Mouse (Mus musculus) kidney, adult 2 months (tissue): Measurements from ENCODE around the gene Nr6a1. TPM values are rescaled to one million over a fixed set of nuclear protein-coding genes. Genes with fewer than 3 reads are reported as not detected.
A peak's percentile ranks its signal among the peaks of the same experiment; 100 is the strongest.

ENCODE experiments used
- DNase-seq: peaks from one replicate; pipeline ENCODE4 v3.0.0; 2021
- H3K27ac ChIP-seq: fragments of 200-500 bp; 2 replicates; pipeline ENCODE4 v1.5.1; 2012; ENCODE audit warnings: low read depth, low read length, control low read depth, inconsistent platforms; ENCODE audit not compliant: insufficient read depth
- H3K27me3 ChIP-seq: fragments of 200-500 bp; replicated peaks from 2 replicates; pipeline ENCODE4 v1.6.1; 2012; ENCODE audit warnings: mild to moderate bottlenecking, moderate library complexity, low read length, inconsistent platforms; ENCODE audit not compliant: control insufficient read depth, insufficient read depth
- H3K36me3 ChIP-seq: fragments of 200-500 bp; 2 replicates; pipeline ENCODE4 v1.6.1; 2012; ENCODE audit warnings: mild to moderate bottlenecking, moderate library complexity, low read length, inconsistent platforms; ENCODE audit not compliant: control insufficient read depth, insufficient read depth
- H3K4me1 ChIP-seq: fragments of 200-500 bp; 2 replicates; pipeline ENCODE4 v1.6.1; 2011; ENCODE audit warnings: low read length; ENCODE audit not compliant: control insufficient read depth, insufficient read depth
- H3K4me3 ChIP-seq: fragments of 200-500 bp; 2 replicates; pipeline ENCODE4 v1.5.1; 2011; ENCODE audit warnings: mild to moderate bottlenecking, low read depth, low read length, control low read depth; ENCODE audit not compliant: insufficient read depth
- CTCF ChIP-seq: fragments of 200-500 bp; conservative IDR thresholded peaks from 2 replicates; pipeline ENCODE4 v1.5.1; 2011; ENCODE audit warnings: low read depth, mild to moderate bottlenecking, control low read depth, low read length, moderate library complexity, mixed read lengths; ENCODE audit not compliant: insufficient read depth, insufficient read length
- POLR2A ChIP-seq: fragments of 200-500 bp; IDR thresholded peaks from one replicate; pipeline ENCODE4 v1.6.1; 2011; ENCODE audit warnings: low read depth, low read length, control low read depth
- WGBS: fragments of 180-500 bp; shearing (Covaris S2); methylation state at CpG from one replicate; pipeline ENCODE4 v1.1.7; 2018; 5-methylcytosine and 5-hydroxymethylcytosine counted together
- polyA plus RNA-seq: library from polyadenylated mRNA; depleted of rRNA; stranded (reverse); fragments of >200 nt; gene quantifications from 2 replicates; pipeline ENCODE4 v1.2.3, GENCODE M21; 2012

The Nr6a1 gene
- polyA plus RNA-seq, 1 experiment, result 2.6 TPM

DNA sequence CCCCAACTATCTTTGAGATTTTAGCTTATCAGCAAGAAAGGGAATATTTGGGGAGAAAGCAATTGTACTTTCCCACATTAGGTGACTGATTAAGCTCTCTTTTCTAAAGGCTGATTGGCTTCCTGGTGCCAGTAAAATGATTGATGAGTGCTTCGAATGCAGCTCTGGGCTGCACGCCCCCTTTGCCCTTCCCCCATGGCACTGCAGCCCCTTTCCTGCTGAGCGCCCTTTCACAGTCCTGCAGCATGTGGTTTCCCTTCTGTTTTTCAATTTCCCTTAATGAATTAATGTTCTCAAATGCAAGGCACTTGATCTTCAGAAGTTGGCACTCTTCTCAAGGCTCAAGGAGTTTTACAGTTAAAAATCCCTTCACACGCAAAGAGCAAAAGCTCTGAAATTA, 12.5 kb downstream of the Nr6a1 start:
- Histone ChIP-seq H3K4me3 (no peak overlapping the region), H3K27ac (no peak overlapping the region), H3K4me1 (peaks cover 2% of the 10 kb centered on the region; the same call in 1 of the 2 replicates), H3K27me3 (no peaks in the 10 kb centered on the region), H3K36me3 (no peaks in the 10 kb centered on the region)
- no peak for DNase-seq
- TF ChIP-seq CTCF, result no peak
- TF ChIP-seq POLR2A, result no peak
- 52% methylated on average over 4 of the region's 4 CpGs for WGBS

DNA sequence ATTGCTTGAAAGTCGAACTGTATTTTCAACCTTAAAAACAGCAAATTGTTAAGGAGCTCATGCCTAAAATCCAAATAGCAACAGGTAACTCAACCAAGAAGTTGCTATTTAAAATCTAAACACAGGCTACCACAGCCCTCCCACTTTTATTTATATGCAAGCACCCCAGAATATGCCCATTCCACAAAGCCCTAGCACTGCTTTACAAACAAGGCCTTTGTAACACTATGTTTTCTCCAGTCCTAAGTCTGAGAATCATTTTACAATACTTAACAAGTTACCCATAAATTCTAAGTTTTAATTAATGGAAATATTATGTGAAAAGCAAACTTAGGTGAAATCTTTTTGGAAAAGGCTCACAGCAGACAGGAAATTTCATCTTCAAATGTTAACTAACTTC, 13.0 kb downstream of the Nr6a1 start:
- 81% methylated on average over 1 of the region's 1 CpGs for WGBS
- H3K27me3 ChIP-seq, result no peaks in the 10 kb centered on the region
- TF ChIP-seq CTCF, result no peak
- no peak for TF ChIP-seq POLR2A
- H3K4me3 ChIP-seq, result no peak overlapping the region
- H3K27ac ChIP-seq, result no peak overlapping the region
- DNase-seq, result no peak
- H3K4me1 ChIP-seq, result peaks cover 2% of the 10 kb centered on the region; the same call in 1 of the 2 replicates
- no peaks in the 10 kb centered on the region for H3K36me3 ChIP-seq

DNA sequence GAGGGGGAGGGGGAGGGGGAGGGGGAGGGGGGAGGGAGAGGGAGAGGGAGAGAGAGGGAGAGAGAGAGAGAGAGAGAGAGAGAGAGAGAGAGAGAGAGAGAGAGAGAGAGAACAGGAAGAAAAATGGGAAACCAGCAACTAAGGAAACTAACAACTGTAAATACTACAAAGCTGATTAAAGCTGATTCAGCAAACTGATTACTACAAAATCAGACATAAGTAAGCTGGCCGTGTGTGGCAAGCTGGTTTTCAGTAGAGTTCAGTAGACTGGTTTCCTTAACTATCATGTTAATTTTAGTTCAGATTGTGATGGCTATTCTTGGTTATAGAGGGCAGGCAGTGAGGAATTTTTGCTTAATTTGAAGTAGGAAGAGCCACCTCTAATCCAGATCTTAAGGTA, 18.9 kb downstream of the Nr6a1 start:
- H3K27me3 ChIP-seq, result no peaks in the 10 kb centered on the region
- H3K4me3 ChIP-seq, result no peak overlapping the region
- H3K4me1 ChIP-seq, result no peaks in the 10 kb centered on the region
- 51% methylated on average over 1 of the region's 1 CpGs for WGBS
- no peak for DNase-seq
- no peaks in the 10 kb centered on the region for H3K36me3 ChIP-seq
- TF ChIP-seq POLR2A (no peak), CTCF (no peak)
- no peak overlapping the region for H3K27ac ChIP-seq

DNA sequence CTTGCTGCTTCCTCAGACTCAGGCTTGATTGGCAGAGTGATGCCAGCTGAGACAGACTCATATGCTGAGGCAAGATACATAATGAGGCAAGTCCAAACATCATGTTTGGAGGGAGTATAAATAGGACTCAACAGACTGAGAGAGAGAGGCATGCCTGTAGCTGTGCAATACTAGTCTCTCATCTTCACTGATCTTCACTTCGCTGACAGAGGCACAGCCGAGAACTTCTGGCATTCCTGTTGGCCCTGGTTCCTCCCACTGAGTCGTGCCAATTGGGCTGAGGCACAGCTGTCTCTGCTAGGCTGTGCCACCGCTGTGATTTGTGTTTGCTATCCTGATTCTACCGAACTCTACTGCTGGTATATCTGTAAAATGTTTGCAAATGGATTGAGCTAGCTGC, 21.4 kb downstream of the Nr6a1 start:
- 63% methylated on average over 5 of the region's 5 CpGs for WGBS
- DNase-seq, result peak; percentile 9

DNA sequence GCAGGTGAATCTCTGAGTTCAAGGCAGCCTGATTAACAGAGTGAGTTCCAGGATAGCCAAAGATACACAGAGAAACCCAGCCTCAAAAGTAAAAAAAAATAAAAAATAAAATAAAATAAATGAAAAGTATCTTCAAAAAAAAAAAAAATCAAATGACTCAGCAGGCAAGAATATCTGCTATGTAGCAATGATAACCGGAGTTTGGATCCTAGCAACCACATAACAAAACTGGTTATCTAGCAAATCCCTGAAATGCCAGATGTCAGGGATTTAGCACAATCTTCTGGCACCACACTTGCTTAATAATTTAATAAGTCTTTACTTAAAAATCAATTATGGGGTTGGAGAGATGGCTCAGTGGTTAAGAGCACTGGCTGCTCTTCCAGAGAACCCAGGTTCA, 23.2 kb downstream of the Nr6a1 start:
- H3K27me3 ChIP-seq, result no peaks in the 10 kb centered on the region
- DNase-seq, result no peak
- H3K36me3 ChIP-seq, result no peaks in the 10 kb centered on the region
- H3K27ac ChIP-seq, result no peak overlapping the region
- no peak overlapping the region for H3K4me3 ChIP-seq
- no peaks in the 10 kb centered on the region for H3K4me1 ChIP-seq
- WGBS, result 74% methylated on average over 1 of the region's 1 CpGs
- no peak for TF ChIP-seq POLR2A
- no peak for TF ChIP-seq CTCF

More for the DNA sequence above, 21.4 kb downstream of the Nr6a1 start:
- H3K4me1 ChIP-seq, result no peaks in the 10 kb centered on the region
- H3K27me3 ChIP-seq, result no peaks in the 10 kb centered on the region
- no peak for TF ChIP-seq POLR2A
- no peak for TF ChIP-seq CTCF
- H3K27ac ChIP-seq, result no peak overlapping the region
- no peaks in the 10 kb centered on the region for H3K36me3 ChIP-seq
- no peak overlapping the region for H3K4me3 ChIP-seq

DNA sequence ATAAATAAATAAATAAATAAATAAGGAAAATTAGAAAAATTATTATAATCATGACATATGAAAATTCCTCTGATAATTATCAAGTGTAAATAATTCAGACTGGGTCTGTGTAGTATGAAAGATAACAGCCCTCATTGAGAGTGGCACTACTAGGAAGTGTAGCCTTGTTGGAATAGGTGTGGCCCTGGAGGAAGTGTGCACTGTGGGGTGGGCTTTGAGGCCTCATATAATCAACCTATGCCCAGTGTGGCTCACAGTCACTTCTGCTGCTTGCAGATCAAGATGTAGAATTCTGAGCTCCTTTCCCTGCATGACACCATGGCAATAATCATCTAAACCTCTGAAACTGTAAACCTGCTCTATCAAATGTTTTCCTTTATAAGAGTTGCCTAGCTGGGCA, 24.6 kb downstream of the Nr6a1 start:
- Histone ChIP-seq H3K27ac (no peak overlapping the region), H3K4me1 (no peaks in the 10 kb centered on the region), H3K27me3 (no peaks in the 10 kb centered on the region), H3K36me3 (no peaks in the 10 kb centered on the region), H3K4me3 (no peak overlapping the region)
- TF ChIP-seq CTCF (no peak), POLR2A (no peak)
- no peak for DNase-seq

DNA sequence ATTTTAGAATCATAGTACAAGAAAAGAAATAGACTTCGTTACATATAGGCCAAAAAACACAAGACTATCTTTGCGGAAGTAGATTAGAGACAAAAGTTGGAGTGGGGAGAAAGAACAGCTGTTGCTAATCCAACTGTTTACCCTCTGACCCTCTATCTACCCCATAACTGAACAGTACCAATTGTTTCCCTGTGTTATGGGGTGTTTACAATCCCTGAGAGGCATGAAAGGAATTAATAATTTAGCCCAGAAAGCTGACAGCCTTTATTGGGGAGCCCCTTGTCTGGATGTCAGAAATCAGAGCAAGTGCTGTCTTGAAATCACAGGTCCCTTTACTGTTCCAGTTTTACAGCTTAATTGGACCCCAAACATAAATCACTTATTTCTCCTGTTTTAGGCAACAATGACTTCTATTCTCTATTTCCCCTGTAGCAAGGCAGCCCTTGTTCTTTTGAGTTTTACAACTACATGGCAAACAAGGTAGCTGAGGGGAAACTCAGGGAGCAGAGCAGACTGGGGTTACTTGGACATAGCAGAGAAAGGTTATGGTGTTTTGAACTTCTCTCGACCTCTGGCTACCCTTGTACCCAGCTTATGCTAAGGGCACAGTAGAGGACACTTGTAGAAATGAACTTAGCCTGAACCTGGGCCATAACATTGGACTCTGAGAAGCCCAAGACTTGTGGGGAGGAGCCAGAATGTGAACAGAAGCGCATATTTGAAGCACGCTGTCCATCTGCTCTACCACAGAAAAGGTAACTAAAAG, 46.4 kb downstream of the Nr6a1 start:
- H3K4me3 ChIP-seq, result no peak overlapping the region
- no peaks in the 10 kb centered on the region for H3K27me3 ChIP-seq
- no peaks in the 10 kb centered on the region for H3K4me1 ChIP-seq
- H3K27ac ChIP-seq, result no peak overlapping the region
- no peak for TF ChIP-seq POLR2A
- TF ChIP-seq CTCF, result no peak
- WGBS, result 83% methylated on average over 5 of the region's 5 CpGs
- no peaks in the 10 kb centered on the region for H3K36me3 ChIP-seq
- DNase-seq, result no peak
